Mouse (Mus musculus): Measurements from ENCODE around the gene Cops6. TPM values are rescaled to one million over a fixed set of nuclear protein-coding genes. Genes with fewer than 3 reads are reported as not detected.

The Cops6 gene
- 100 to 1,000 TPM; 141 to 145 TPM for total RNA-seq (2021)
- long read RNA-seq, experiment 1, transcript Cops6-202 (10 exons, 1,098 nt), result minor isoform, 8 of 204 reads
- long read RNA-seq, experiment 1, transcript Cops6-201 (10 exons, 1,787 nt), result major isoform, 175 of 204 reads
- long read RNA-seq, experiment 1, partial matches to known transcripts, result 14 of 204 reads
- long read RNA-seq, experiment 1, other reads (novel, unspliced or antisense), result 7 of 204 reads
- long read RNA-seq, experiment 2, transcript Cops6-201 (10 exons, 1,787 nt), result major isoform, 253 of 287 reads
- long read RNA-seq, experiment 2, transcript Cops6-202 (10 exons, 1,098 nt), result minor isoform, 10 of 287 reads
- long read RNA-seq, experiment 2, partial matches to known transcripts, result 16 of 287 reads
- long read RNA-seq, experiment 2, other reads (novel, unspliced or antisense), result 8 of 287 reads

GRCm38 (mm10) chr5:138160842-138161665, at the start of gene Cops6:
Gene Cops6 (plus strand): TSS chr5:138161071.
- Histone ChIP-seq H3K27ac (peak within 1 kb of the TSS; percentile 83), H3K4me3 (peak within 1 kb of the TSS; percentile 70)
- TF ChIP-seq CTCF (conservative IDR thresholded peaks at IDR 0.05), result peak; percentile 13; the same call in 1 of the 2 replicates
- peak; percentile 95 to 97 for DNase-seq (ENCODE audit: low spot score in 2 of 2)

- peak; percentile 46 for TF ChIP-seq CTCF (conservative IDR thresholded peaks at IDR 0.05)
- Histone ChIP-seq H3K27ac (peak within 1 kb of the TSS; percentile 97), H3K4me3 (peak within 1 kb of the TSS; percentile 89)
- DNase-seq (ENCODE audit: low spot score in 2 of 2), result peak; percentile 88 to 89
Measured at GRCm38 (mm10) chr5:138116255-138117198, 44.3 kb upstream of the Cops6 start, which contains the start of gene Zscan21. Gene Zscan21 (plus strand): TSS chr5:138116903.

DNA sequence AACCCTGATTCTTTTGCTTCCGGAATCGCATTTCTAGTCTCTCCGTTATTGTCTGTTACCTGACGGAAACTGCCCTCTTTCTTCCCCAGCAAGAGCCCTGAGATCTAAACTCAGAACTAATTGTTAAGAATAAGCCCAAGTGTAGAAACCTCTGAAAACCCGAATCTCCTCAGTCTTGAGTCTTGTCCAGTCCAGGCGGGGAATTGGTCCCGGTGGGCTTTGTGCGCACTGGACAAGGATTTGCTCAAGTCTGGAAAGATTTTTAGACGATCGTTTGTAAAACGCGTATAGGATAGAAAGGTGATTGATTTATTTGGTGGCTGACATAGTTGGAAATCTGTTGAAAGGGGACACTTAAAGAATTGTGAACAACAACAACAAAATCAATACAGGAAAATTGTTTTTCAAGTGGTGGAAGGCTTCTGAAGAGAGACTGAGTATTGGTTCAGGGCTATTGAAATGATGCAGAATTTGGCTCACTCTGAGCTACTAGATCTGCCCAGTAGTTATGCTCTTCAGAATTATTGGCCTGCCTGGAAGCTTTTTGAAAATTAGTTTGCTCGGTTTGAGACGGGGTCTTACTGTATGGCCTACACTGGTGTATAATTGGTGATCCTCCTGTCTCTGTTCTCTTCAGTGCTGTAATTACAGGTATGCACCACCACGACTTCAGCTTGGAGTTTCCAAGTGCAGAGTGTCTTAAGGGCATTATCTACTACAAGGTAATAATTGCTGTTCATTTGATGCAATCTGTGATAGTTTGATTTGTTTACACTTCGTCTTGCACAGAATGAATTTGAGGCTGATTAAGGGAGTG, 43.5 kb upstream of the Cops6 start:
- no peak for DNase-seq (ENCODE audit: low spot score in 2 of 2)
- no peak for TF ChIP-seq CTCF (conservative IDR thresholded peaks at IDR 0.05)
- peak overlapping the region; percentile 97 for H3K27ac ChIP-seq
- peak overlapping the region; percentile 89 for H3K4me3 ChIP-seq

GRCm38 (mm10) chr5:138118041-138118440, 42.8 kb upstream of the Cops6 start:
- no peak for DNase-seq (ENCODE audit: low spot score in 2 of 2)
- no peak overlapping the region for H3K27ac ChIP-seq
- no peak overlapping the region for H3K4me3 ChIP-seq
- peak; percentile 41 for TF ChIP-seq CTCF (conservative IDR thresholded peaks at IDR 0.05)

DNA sequence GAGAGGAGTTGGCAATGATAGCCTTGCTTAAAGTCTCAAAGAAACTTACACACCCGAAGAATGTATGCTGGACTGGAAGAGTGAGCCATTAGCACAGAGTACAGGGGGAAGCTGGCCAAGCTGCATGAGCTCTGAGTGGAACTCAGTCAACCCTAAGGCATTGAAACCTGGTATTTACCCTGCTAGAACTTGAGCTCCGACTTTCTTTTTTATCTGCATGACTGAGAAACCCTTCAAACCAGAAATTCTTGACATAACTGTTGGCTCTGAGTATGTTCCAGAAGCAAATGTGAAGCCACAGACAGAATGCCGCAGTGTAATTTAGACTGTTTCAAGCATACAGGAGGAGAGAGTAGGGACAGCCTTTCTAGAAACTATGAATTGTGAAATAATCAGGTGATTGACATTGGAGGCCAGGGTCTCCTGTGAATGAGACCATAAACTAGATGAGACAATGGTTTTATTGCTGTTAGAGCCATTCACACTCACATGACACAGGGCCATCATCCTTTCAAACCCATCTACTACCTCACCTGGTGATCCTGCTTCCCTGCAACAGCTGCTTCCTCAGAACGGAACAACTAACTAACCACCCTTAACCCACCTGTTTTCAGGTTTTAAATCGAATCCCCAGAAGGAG, 28.3 kb upstream of the Cops6 start:
- TF ChIP-seq CTCF (conservative IDR thresholded peaks at IDR 0.05), result no peak
- Histone ChIP-seq H3K4me3 (no peak overlapping the region), H3K27ac (no peak overlapping the region)
- no peak for DNase-seq (ENCODE audit: low spot score in 2 of 2)

DNA sequence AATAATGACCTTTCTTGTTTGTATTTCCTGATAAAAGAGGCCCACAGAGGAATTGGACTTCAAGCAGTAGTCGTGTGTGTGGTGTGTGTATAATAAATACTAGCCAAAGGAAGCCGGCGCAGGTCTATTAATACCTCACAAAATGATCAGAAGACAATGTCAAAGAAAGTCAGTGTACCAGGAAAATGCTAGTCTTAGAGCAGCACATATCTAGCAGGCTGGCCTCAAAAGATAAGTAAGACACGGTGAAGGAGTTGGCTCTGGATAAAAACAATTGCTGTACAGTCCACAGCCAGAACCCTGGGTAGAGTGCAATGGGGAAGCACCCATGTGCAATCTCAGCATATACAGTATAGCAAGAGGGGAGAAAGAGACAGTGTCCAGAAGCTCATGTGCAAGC, 23.6 kb upstream of the Cops6 start:
- no peak overlapping the region for H3K27ac ChIP-seq
- TF ChIP-seq CTCF (conservative IDR thresholded peaks at IDR 0.05), result no peak
- no peak for DNase-seq (ENCODE audit: low spot score in 2 of 2)
- no peak overlapping the region for H3K4me3 ChIP-seq

DNA sequence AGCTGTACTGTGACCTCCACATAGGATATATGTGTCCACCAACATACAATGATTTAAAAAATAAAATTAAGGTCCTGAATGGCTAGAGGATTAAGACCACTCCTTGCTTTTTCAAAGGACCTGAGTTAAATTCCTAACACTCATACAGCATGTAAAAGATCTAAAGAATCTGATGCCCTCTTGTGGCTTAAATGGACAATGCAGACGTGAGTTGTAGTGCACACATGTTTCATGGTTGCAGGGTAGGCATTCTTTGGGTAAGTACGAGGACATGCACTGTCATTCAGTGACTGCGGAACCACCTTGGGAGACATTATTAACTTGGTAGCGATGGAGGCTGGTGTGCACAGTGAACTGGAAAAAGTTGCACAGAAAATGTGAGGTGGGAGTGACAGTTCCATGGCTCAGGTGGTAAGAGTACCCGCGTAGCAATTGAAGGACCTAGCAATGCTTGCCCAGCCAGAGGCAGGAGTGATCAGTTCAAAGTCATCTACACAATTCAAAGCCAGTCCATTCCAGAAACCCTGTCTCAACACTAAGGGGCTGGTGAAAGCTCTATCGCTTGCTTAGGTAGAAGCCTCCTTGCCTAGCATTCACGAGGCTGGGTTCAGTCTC, 22.8 kb upstream of the Cops6 start:
- DNase-seq (ENCODE audit: low spot score in 2 of 2), result no peak
- TF ChIP-seq CTCF (conservative IDR thresholded peaks at IDR 0.05), result peak; percentile 80
- H3K4me3 ChIP-seq, result no peak overlapping the region

GRCm38 (mm10) chr5:138138585-138138984, 22.3 kb upstream of the Cops6 start:
- no peak for TF ChIP-seq CTCF (conservative IDR thresholded peaks at IDR 0.05)
- DNase-seq (ENCODE audit: low spot score in 2 of 2), result no peak
- Histone ChIP-seq H3K4me3 (no peak overlapping the region), H3K27ac (no peak overlapping the region)

More for the DNA sequence above, 22.8 kb upstream of the Cops6 start:
- no peak overlapping the region for H3K27ac ChIP-seq

GRCm38 (mm10) chr5:138154390-138154789, 6.5 kb upstream of the Cops6 start:
- no peak for TF ChIP-seq CTCF (conservative IDR thresholded peaks at IDR 0.05)
- Histone ChIP-seq H3K27ac (no peak overlapping the region; the same call in 1 of the 2 replicates), H3K4me3 (peak overlapping the region; percentile 74)
- DNase-seq (ENCODE audit: low spot score in 2 of 2), result no peak

- peak; percentile 87 for TF ChIP-seq CTCF (conservative IDR thresholded peaks at IDR 0.05)
- DNase-seq (ENCODE audit: low spot score in 2 of 2), result peak; percentile 90 to 96
- peak within 1 kb of the TSS; percentile 74 for H3K4me3 ChIP-seq
- H3K27ac ChIP-seq, result peak within 1 kb of the TSS; percentile 93
Measured at GRCm38 (mm10) chr5:138155443-138155976, 5.4 kb upstream of the Cops6 start, which contains the start of gene Zfp113. Gene Zfp113 (minus strand): TSS chr5:138155744.

Measured in layer of hippocampus, adult 2 months (tissue).